Mouse (Mus musculus): Measurements from ENCODE around the gene Ptpra. TPM values are rescaled to one million over a fixed set of nuclear protein-coding genes. Genes with fewer than 3 reads are reported as not detected.

Gene Ptpra
- polyA plus RNA-seq, 1 experiment: 78.3 TPM

GRCm38 (mm10) chr2:130442162-130442561 lies 7.9 kb upstream of the Ptpra start:
- DNase-seq (ENCODE audit: low read depth): no peak

- DNase-seq (ENCODE audit: low read depth): no peak
Observed at GRCm38 (mm10) chr2:130448449-130448848, 1.6 kb upstream of the Ptpra start.

GRCm38 (mm10) chr2:130449021-130449793 lies 871 bp upstream of the Ptpra start:
- no peak for DNase-seq (ENCODE audit: low read depth)

GRCm38 (mm10) chr2:130450434-130450796 lies 337 bp downstream of the Ptpra start:
- no peak for DNase-seq (ENCODE audit: low read depth)

GRCm38 (mm10) chr2:130451086-130451726 lies 1.1 kb downstream of the Ptpra start:
- DNase-seq (ENCODE audit: low read depth): no peak

GRCm38 (mm10) chr2:130451727-130452090 lies 1.6 kb downstream of the Ptpra start:
- DNase-seq (ENCODE audit: low read depth): no peak

- DNase-seq (ENCODE audit: low read depth): no peak
Observed at GRCm38 (mm10) chr2:130452266-130452665, 2.2 kb downstream of the Ptpra start.

GRCm38 (mm10) chr2:130453421-130453820 lies 3.3 kb downstream of the Ptpra start:
- no peak for DNase-seq (ENCODE audit: low read depth)

- no peak for DNase-seq (ENCODE audit: low read depth)
Observed at GRCm38 (mm10) chr2:130454748-130455370, 4.8 kb downstream of the Ptpra start.

- no peak for DNase-seq (ENCODE audit: low read depth)
Observed at GRCm38 (mm10) chr2:130457871-130458270, 7.8 kb downstream of the Ptpra start.

GRCm38 (mm10) chr2:130459576-130459975 lies 9.5 kb downstream of the Ptpra start:
- DNase-seq (ENCODE audit: low read depth): no peak

GRCm38 (mm10) chr2:130461287-130462071 lies 11.4 kb downstream of the Ptpra start:
- DNase-seq (ENCODE audit: low read depth): no peak

- DNase-seq (ENCODE audit: low read depth): no peak
Observed at GRCm38 (mm10) chr2:130466438-130466837, 16.4 kb downstream of the Ptpra start.

GRCm38 (mm10) chr2:130469366-130469765 lies 19.3 kb downstream of the Ptpra start:
- no peak for DNase-seq (ENCODE audit: low read depth)

- no peak for DNase-seq (ENCODE audit: low read depth)
Observed at GRCm38 (mm10) chr2:130469935-130470334, 19.9 kb downstream of the Ptpra start.

- no peak for DNase-seq (ENCODE audit: low read depth)
Observed at GRCm38 (mm10) chr2:130472908-130473510, 22.9 kb downstream of the Ptpra start.

- DNase-seq (ENCODE audit: low read depth): no peak
Observed at GRCm38 (mm10) chr2:130475764-130476163, 25.7 kb downstream of the Ptpra start.

- no peak for DNase-seq (ENCODE audit: low read depth)
Observed at GRCm38 (mm10) chr2:130476666-130477297, 26.7 kb downstream of the Ptpra start.

- no peak for DNase-seq (ENCODE audit: low read depth)
Observed at GRCm38 (mm10) chr2:130482177-130482576, 32.1 kb downstream of the Ptpra start.

- DNase-seq (ENCODE audit: low read depth): no peak
Observed at GRCm38 (mm10) chr2:130482700-130483099, 32.6 kb downstream of the Ptpra start.

GRCm38 (mm10) chr2:130484206-130484605 lies 34.1 kb downstream of the Ptpra start:
- no peak for DNase-seq (ENCODE audit: low read depth)

Measured in gonadal fat pad, adult 2 months (tissue).